Mouse (Mus musculus): ENCODE data around the gene Gm17018.

GRCm38 (mm10) chr19:45582161-45582560 lies 21.7 kb downstream of the Gm17018 start:
- TF ChIP-seq POLR2A (IDR thresholded peaks at IDR 0.05; ENCODE audit: control insufficient read depth, low read depth, low read length) (no peak), CTCF (IDR thresholded peaks at IDR 0.05; ENCODE audit: control insufficient read depth, insufficient read depth, insufficient replicate concordance, low read depth, low read length) (no peak)

All from testis, adult 2 months (tissue).